Mouse (Mus musculus) urinary bladder, postnatal 10 days (tissue): ENCODE data around the gene Zfp260.

Source experiments
- DNase-seq: peaks from one replicate; pipeline ENCODE4 v3.0.0; 2022; ENCODE audit warnings: low spot score

The Zfp260 gene

GRCm38 (mm10) chr7:30122188-30122530 lies 27.6 kb downstream of the Zfp260 start:
- DNase-seq: no peak

GRCm38 (mm10) chr7:30129900-30130299 lies 35.3 kb downstream of the Zfp260 start:
- no peak for DNase-seq

- DNase-seq: no peak
Measured at GRCm38 (mm10) chr7:30132396-30132795, 37.8 kb downstream of the Zfp260 start.

GRCm38 (mm10) chr7:30136826-30137225 lies 42.2 kb downstream of the Zfp260 start:
- DNase-seq: no peak

- no peak for DNase-seq
Measured at GRCm38 (mm10) chr7:30143170-30143554, 48.6 kb downstream of the Zfp260 start.

- DNase-seq: no peak
Measured at GRCm38 (mm10) chr7:30143555-30144209, 49.1 kb downstream of the Zfp260 start.

GRCm38 (mm10) chr7:30147011-30147410 lies 52.4 kb downstream of the Zfp260 start:
- no peak for DNase-seq

- no peak for DNase-seq
Measured at GRCm38 (mm10) chr7:30154040-30154439, 59.5 kb downstream of the Zfp260 start.

- no peak for DNase-seq
Measured at GRCm38 (mm10) chr7:30155507-30155906, 60.9 kb downstream of the Zfp260 start.
